Mouse (Mus musculus) heart, postnatal 0 days (tissue): ENCODE results near the gene Pcnx.

Experiments
- CTCF ChIP-seq: IDR thresholded peaks from 2 replicates; pipeline ENCODE4 v1.5.1; 2016; ENCODE audit warnings: antibody characterized with exemption, control low read depth, low read depth
- EP300 ChIP-seq: IDR thresholded peaks from 2 replicates; pipeline ENCODE4 v1.6.1; 2016; ENCODE audit warnings: antibody characterized with exemption, low read depth

DNA sequence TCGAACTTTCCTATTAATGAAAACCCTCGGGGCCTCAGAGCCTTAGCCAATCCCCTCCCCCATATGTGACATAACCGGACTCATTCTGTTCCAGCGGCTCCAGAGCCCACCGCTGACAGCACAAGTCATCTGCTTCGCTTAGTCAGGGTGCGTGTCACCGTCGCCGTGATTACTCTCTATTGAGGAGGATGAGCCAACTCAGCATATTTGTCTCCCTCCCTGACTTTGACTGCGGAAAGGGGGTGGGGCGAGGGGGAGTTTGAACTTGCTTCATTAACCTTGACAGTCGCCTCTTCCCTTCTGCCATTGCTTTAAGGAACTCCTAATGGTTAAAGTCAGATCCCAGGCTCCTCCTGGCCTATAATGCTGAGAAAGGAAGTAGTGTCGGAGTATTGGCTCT, 14.8 kb upstream of the Pcnx start:
- TF ChIP-seq CTCF: no peak
- TF ChIP-seq EP300: no peak
